Mouse (Mus musculus) 3134 (cell line): ENCODE measurements at regions not wholly inside any gene's neighbourhood (a gene's known extent, or its start where the extent isn't known, plus 50 kb on each side); places are given as distances from the start of the nearest gene placed in this dataset.
A peak's percentile ranks its signal among the peaks of the same experiment; 100 is the strongest.

ENCODE experiments used
- DNase-seq: peaks from one replicate; pipeline ENCODE4 v3.0.0-alpha.2; 2011; ENCODE audit warnings: low spot score; ENCODE audit not compliant: insufficient read length; ENCODE audit errors: extremely low read depth

DNA sequence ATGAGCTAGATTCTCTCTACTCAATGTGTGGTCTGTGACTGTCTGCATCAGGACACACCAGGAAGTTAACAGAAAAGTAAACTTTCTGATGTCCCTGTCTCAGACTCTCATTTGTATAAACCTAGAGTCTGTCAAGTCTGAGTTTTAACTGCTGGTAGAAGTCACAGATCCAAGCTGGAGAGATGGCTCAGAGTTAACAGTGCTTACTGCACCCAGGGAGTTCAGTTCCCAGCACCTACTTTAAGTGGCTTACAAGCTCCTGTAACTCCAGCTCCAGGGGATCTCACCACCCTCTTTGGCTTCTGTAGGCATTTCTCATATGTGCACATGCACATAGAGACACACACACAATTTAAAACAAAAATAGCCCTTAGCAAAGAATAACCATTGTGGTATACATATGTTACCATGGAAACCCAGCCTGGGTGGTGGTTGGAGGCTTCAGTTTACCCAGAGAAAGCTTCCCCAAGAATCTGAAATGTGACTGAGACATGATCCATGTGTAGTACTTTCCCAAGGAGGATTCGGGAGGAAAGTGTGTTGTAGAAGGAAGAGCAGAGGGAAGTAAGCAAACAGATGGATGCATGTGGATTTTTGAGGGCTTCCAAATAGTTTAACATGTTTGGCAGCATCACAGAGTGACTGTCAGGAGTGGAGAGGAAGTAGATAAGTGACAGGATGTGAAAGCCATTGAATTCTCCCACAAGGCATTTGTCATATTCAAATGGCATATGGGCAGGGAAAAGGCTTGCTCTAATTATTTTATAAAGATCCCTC lies 1279.8 kb downstream of the Slc22a22 start:
- no peak for DNase-seq

DNA sequence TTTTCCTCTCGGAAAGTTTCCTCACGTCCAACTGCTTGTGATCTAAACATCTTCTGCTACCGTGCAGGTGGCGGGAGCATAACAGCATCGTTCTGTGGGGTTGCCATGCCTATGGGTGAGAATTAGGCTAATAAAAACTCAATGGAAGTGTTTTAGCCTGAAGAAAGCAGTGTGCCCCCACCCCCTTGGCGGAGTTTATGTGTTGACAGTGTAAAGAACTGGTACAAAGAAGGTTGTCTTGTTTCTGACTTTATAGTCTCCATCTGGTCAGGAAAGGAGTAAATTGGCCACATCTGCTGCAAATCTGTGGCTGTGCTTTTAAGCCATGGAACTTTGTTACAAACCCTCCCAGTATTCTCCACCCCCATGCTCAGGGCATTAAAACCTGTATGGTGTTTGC lies 1311.2 kb downstream of the Slc22a22 start:
- DNase-seq = no peak

DNA sequence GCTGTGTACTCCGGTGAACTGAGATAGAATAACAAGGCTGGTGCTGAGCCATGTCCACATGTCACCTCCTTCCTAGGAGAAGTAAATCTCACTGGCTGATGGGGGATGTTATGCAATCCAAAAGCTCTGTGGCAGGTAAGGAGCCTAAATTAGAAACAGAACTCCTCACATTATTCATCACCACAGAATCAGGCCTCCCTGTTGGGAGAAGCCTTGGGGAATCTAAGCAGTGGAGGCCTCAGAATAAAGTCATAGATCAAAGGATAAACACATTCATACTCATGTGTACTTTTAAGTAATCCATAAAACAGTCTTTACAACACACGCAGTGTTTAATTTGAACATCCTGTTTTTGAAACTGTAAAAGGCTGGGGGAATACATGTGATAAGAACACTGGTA lies 1318.7 kb downstream of the Slc22a22 start:
- no peak for DNase-seq

DNA sequence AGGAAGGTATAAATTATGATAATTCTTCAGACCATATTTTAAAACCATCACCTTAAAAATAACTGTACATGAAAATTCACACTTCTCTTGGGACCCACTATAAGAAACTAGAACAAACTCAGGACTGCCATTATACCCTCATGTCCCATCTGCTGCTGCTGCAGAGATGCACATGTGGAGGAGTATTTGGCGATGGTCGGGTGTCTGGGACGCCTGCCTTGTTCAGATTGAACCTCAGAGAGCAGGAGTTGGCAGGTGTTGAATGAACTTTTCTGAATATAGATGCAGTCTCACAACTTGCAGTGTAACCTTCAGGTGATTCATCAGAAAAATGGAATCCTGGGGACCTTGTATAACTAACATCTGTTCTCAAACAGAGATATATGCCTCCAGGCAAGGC lies 1338.0 kb downstream of the Slc22a22 start:
- DNase-seq = no peak

DNA sequence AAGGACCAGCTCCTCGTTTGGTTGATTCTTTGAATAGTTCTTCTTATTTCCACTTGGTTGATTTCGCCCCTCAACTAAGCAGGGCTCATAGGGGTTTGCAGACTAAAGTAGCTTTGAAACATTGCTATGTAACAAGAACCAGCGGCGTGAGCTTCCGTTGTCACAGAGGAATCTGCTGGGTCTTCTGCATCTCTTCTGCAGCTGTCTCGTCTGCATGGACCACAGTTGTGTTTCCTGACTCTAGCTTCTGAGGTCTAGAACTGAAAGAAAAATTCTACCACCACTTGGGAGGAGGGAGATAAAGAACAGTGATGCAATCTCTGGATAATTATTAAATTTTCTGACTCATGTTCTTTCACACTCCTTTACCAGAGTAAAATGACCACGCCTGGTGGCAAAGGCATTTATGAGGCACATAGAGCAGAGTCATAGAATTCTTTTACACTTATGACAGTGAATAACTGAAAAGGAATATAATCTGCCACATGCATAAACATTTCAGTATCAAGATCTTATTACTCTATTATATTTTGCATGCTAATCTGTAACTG lies 1340.9 kb downstream of the Slc22a22 start:
- no peak for DNase-seq

DNA sequence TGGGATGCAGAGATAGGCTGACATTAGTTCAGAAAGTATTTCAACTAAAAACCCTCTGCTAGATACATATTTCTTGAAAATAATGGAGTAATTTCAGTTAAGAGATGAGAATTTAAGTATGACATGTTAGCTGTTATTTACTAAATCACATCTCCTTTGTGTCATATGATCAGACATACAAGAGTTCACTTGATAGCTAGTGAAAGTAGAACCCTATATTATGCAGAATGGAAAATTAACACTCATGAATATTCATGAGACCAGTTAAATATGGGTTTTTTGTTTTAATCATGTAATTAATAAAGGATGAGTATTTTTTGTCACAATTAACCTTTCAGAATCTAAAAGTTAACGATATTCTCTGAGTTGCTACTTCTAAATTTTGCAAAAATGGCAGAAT lies 1349.4 kb downstream of the Slc22a22 start:
- no peak for DNase-seq

DNA sequence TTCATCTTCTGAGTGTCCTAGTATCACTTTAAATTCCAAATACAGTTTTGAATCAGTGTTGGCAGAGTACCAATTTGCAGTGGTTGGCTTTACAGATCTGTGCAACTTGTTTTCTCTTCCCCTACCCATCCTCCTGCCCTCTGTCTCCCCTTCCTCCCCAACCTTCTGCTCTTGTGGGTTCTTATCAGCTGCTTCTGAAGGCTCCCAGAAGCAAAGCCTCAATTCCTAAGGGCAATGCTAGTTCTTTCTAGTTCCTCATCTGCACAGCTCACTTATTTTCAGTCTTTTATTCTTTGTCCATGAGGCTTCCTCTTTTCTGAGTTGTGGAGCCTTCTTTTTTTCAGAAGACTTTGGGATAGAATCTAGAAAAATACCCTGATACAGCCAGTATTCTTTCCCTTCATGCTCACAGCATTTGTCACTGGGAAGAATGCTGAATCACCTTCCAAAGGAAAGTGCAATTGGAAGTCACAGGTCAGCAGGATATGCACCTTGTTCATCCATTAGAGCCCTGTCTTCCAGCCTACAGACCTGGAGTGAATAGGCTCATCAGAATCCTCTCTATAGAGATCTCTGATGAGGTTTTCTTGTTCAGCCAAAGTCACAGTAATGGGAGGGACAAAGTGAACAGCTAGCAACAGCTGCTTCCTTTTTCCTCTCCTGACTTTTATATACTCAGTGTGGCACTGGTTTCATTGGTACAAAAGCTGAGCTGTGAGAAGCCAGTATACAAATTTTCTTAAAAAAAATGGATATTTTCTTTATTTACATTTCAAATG lies 1357.9 kb downstream of the Slc22a22 start:
- no peak for DNase-seq

DNA sequence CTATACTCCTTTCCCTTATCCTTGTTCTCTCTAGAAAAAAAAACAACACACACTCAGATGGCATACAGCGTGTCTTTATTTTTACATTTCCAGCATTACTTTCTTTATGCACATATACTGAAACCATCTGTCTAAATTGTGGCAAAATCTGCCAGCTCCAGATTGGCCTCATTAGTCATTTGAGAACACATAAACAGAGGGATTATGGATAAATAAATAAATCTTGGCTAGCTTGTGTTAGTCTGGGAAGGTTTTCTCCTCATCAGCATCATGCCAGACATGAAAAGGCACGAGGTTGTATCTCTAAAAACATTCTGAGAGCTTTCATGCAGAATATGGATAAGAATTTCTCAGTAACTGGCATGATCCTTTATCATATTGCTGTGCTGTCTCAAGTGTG lies 1369.1 kb downstream of the Slc22a22 start:
- DNase-seq = no peak

DNA sequence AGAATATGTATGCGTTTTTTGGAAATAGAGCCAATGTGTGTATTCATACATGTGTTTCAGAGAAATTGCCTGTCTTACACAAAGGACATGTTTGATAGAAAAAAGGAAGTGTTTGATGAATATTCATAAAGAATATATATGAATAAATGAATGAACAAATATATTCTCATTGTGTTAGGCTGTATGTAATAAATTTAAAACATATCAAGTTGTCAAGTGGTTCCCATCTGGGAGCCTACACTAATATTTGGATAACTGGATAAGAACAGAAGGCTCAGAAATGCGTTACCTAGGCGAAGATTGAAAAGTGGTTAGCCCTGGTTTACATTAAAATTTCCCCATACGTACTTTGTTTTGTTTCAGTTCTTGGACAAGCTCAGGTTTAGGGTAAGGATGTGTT lies 1369.7 kb downstream of the Slc22a22 start:
- no peak for DNase-seq

DNA sequence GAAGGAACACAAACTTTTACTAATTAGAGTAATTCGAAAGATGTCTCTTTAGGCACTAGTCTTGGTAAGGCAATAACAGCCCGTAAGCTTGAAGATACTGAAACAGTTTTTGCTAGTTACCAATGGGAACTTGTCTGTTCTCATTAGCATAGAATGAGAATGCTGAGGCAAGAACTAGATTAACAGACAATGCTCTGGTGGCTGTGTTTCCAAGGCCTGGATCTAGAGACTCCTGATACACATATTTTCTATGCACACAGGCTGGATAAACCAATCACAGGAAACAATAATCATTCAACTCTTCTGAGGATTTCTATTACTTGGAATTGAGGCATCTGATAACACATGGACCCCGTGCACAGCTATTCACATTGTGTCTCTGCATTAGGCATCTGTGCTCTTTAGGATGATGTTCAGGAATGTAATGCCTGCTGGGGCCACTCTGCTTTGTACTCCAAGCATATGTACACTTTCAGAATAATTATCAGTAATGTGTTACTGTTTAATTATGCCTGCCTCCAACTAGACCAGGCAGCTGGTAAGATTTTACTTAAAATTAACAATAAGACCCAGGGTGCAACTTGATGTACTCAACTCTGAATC lies 1377.2 kb downstream of the Slc22a22 start:
- no peak for DNase-seq

DNA sequence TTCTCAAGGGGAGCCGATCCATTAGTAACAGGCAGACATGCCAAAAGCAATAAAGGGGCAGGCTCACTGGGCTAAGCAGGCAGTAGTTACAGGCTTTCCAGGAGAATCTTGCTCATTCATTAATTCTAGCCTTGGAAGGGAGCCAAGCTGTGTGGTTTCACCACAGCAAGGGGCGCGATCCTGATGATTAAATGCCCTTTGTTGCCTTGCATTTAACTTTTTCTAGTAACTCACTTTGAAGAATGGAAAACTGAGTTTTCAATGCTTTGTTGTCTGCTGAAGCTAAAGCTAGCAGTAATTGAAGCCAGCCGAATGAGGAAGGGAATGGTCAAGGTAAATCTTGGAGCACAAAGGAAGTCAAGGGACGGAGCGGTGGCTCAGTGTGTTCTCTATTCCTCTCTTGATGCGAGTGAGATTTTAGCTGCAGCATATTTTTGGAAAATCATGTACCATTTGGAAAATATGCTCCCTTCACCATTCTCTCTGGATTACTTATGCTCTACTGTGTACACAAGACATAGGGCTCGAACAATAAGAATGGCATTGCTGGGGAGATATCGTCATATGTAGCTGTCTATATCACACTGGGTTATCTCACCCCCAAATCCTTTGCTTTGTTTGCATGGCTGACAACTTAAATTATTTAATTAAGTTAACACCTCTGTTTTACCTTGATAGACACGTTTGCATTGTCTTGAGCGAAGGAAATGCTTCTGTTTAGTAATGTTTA lies 1399.4 kb downstream of the Slc22a22 start:
- DNase-seq = no peak

DNA sequence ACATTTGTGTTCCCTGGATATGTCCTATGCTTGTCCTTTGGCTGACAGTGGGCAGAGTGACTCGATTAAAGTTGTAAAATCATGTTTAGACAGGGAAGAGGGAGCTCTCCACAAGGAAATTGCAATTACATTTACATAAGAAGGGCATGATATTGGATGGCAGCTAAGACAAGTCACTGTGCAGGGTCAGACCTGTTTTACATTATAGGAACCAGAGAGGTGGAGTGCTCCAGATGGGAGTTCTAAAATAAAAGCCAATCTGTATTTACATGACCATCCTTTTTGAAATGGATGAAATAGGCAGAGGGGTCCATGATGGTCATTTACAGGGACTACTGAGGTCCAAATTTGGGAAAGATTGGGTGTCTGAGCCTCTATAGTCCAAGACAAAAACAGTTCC lies 1400.3 kb downstream of the Slc22a22 start:
- DNase-seq = no peak

DNA sequence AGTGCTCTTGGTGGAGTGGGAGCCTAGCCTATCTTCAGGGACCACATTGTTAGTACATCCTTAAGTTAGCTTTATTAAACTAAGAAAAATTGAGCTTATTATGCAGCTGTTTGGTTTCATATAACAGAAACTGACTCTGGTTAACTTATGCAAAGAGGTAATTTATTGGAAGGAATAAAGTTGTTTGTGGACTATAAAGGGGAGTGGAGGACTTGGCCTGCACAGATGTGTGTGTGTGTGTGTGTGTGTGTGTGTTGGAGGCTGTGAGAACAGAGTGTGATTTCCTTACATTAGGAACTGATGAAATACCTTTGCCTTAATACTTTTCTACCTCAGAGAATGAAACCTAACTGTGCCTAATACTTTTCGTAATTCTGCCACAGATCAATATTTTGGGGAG lies 1400.7 kb downstream of the Slc22a22 start:
- DNase-seq = no peak

DNA sequence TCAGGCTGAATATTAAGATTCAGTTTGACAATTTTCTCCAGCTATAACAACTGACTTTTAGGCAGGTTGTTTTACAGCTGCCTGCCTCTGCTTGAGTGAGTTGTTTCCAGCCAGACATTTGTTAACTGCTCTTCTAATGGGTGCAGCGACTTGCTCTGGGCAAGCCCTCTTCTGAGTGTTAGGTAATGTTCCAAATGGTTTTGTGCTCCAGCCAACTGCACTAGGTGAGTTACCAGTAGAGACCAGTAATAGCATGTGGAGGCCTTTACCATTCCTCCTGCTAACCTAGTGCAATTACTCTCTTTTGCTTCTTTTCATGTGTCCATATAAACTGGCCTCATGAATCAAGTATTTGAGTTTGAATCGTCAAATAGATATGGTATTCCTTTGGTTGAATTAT lies 1407.9 kb downstream of the Slc22a22 start:
- no peak for DNase-seq

DNA sequence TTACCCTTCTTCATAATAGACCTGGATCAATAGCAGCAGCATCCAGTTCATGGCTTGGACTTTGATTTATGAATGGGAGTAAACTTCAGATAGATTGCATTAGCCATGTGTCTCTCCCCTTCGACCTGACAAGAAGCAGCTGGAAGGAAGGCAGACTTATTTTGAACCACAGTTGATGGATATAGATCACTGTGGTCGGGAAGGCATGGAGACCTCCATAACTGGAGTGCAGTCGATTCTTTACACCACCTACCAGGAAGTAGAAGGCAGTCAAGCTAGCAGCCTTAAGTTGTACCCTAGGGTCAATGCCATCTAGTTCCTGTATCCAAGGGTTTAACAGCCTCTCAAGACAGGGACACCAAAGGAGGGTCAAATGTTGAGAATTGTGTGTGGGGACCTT lies 1410.2 kb downstream of the Slc22a22 start:
- DNase-seq = no peak

DNA sequence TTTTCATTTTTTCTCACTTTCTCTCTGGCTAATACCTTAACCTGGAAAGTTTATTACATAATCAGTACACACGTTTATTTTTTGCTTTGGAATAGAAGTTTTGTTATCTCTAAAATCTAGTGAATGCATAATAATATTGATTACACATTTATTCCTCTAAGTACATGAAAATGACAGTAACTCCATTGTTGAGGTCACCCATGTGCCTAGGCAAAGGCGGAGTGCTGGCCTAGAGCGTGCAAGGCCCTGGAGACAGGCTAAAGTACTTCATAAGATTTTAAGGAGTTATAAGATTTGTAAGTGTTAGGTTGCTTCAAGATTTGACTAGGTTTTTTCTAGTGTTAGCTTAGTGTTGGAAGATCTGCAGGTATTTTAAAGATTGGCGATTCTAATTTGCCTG lies 1410.9 kb downstream of the Slc22a22 start:
- no peak for DNase-seq

DNA sequence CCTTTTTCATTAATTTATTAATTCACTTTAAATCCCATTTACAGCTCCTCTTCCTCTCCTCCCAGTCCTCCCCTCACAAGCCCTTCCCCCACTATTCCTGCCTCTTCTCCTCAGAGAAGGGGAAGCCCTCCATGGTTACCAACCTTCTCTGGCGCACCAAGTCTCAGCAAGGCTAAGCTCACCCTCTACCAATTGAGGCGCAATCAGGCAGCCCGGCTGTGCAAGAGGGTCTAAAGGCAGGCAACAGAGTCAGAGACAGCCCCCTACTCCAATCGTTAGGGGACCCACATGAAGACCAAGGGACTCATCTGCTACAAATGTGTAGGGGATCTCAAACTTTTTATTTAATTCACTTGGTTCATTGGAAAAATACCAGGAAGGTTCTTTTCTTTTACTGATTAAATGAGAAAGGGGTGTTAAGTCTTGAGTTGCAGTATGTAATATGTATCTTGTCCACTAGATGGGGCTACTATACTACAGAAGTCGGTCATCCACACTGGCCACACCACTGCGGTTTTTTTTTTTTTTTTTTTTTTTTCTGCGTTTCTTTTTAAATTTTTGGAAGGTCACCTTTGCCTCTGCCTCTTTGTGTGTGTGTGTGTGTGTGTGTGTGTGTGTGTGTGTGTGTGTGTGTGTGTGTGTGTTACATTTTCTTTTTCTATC lies 1411.4 kb downstream of the Slc22a22 start:
- peak; percentile 3 for DNase-seq

DNA sequence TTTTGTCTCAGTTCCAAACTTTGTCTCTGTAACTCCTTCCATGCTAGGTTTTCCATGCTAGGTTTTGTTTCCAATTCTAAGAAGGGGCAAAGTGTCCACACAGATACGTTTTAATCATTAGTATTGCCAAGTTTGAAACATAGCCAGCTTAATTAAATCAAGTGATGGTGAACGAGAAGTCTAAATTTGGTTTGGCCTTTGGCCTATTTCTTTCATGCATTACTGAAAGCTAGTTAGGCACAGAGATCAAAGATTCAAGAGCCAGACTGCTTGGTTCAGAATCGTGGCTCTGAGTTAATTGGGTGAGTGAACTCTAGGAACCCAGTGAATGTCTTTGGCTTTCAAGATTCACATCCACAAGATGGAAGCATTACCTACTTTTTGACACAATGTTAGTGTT lies 1414.8 kb downstream of the Slc22a22 start:
- DNase-seq = no peak

DNA sequence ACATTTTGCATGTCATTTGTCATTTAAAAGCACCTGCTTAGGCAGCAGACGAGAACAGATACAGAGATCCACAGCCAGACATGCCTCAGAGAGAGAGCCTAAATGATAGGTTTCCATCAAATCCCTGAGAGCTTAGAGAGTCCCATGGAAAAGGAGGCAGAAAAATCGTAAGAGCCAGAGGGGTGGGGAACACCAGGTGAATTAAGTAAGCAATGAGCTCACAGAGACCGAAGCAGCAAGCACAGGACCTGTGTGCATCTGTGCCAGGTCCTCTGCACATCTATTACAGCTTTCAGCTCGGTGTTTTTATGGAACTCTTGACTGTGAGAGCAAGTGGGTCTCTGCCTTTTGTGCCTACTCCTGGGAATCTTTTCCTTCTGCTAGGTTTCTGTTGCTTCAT lies 1416.1 kb downstream of the Slc22a22 start:
- DNase-seq = no peak

DNA sequence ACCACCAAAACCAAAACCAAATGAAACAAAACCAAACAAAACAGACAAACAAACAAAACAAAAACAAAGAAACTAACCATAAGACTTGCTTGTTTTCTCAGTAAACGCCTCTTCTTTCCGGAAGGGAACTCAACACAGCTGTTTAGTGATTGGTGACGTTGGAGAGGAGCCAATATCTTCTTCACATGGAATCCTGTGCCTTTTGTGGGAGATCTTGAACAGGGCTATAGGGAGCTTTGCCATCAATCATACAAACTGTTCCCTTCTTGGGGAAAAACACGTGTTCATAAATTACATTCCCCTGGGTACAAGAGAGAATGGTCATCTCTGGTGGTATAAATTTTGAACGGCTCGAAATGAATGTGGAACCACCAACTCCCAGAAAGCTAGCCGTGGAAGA lies 1426.7 kb downstream of the Slc22a22 start:
- no peak for DNase-seq
